Mouse (Mus musculus): Measurements from ENCODE around the gene Marcks. TPM values are rescaled to one million over a fixed set of nuclear protein-coding genes. Genes with fewer than 3 reads are reported as not detected.
A peak's percentile ranks its signal among the peaks of the same experiment; 100 is the strongest.

The Marcks gene
- polyA plus RNA-seq, 1 experiment: 24.3 TPM

GRCm38 (mm10) chr10:37151539-37152271 lies 13.0 kb upstream of the Marcks start:
- Histone ChIP-seq H3K4me3 (replicated peaks) (no peak overlapping the region), H3K36me3 (replicated peaks; ENCODE audit: low read length) (no peaks in the 10 kb centered on the region), H3K27me3 (replicated peaks) (no peaks in the 10 kb centered on the region), H3K9me3 (peaks cover 2% of the 10 kb centered on the region; the same call in 1 of the 2 replicates), H3K4me1 (peaks cover 6% of the 10 kb centered on the region; the same call in 1 of the 2 replicates)
- TF ChIP-seq GATA1 (IDR thresholded peaks at IDR 0.05; ENCODE audit: borderline replicate concordance, low read length) (no peak), FLI1 (IDR thresholded peaks at IDR 0.05; ENCODE audit: low read length) (no peak)

GRCm38 (mm10) chr10:37148016-37148415 lies 9.3 kb upstream of the Marcks start:
- Histone ChIP-seq H3K27me3 (replicated peaks) (peaks cover 4% of the 10 kb centered on the region), H3K9me3 (no peaks in the 10 kb centered on the region), H3K4me1 (no peaks in the 10 kb centered on the region), H3K36me3 (replicated peaks; ENCODE audit: low read length) (no peaks in the 10 kb centered on the region), H3K4me3 (replicated peaks) (no peak overlapping the region)
- TF ChIP-seq GATA1 (IDR thresholded peaks at IDR 0.05; ENCODE audit: borderline replicate concordance, low read length) (no peak), FLI1 (IDR thresholded peaks at IDR 0.05; ENCODE audit: low read length) (no peak)

GRCm38 (mm10) chr10:37145456-37145855 lies 6.7 kb upstream of the Marcks start:
- Histone ChIP-seq H3K4me3 (replicated peaks) (no peak overlapping the region), H3K27me3 (replicated peaks) (peaks cover 26% of the 10 kb centered on the region), H3K36me3 (replicated peaks; ENCODE audit: low read length) (no peaks in the 10 kb centered on the region), H3K4me1 (peaks cover 9% of the 10 kb centered on the region), H3K9me3 (no peaks in the 10 kb centered on the region)
- TF ChIP-seq GATA1 (IDR thresholded peaks at IDR 0.05; ENCODE audit: borderline replicate concordance, low read length): no peak
- no peak for TF ChIP-seq FLI1 (IDR thresholded peaks at IDR 0.05; ENCODE audit: low read length)

- no peaks in the 10 kb centered on the region for H3K36me3 ChIP-seq (replicated peaks; ENCODE audit: low read length)
- peaks cover 52% of the 10 kb centered on the region for H3K27me3 ChIP-seq (replicated peaks)
- H3K4me3 ChIP-seq (replicated peaks): no peak overlapping the region
- H3K9me3 ChIP-seq: no peaks in the 10 kb centered on the region
- TF ChIP-seq GATA1 (IDR thresholded peaks at IDR 0.05; ENCODE audit: borderline replicate concordance, low read length): no peak
- TF ChIP-seq FLI1 (IDR thresholded peaks at IDR 0.05; ENCODE audit: low read length): no peak
- peaks cover 40% of the 10 kb centered on the region for H3K4me1 ChIP-seq
Measured at GRCm38 (mm10) chr10:37141621-37142020, 2.9 kb upstream of the Marcks start.

- TF ChIP-seq FLI1 (IDR thresholded peaks at IDR 0.05; ENCODE audit: low read length): no peak
- no peak for TF ChIP-seq GATA1 (IDR thresholded peaks at IDR 0.05; ENCODE audit: borderline replicate concordance, low read length)
- Histone ChIP-seq H3K36me3 (replicated peaks; ENCODE audit: low read length) (no peaks in the 10 kb centered on the region), H3K4me1 (peaks cover 47% of the 10 kb centered on the region), H3K4me3 (replicated peaks) (peak overlapping the region; percentile 92), H3K9me3 (no peaks in the 10 kb centered on the region), H3K27me3 (replicated peaks) (peaks cover 60% of the 10 kb centered on the region)
Measured at GRCm38 (mm10) chr10:37140736-37141451, 2.2 kb upstream of the Marcks start.

GRCm38 (mm10) chr10:37140166-37140735 lies 1.5 kb upstream of the Marcks start:
- peaks cover 48% of the 10 kb centered on the region for H3K4me1 ChIP-seq
- H3K27me3 ChIP-seq (replicated peaks): peaks cover 64% of the 10 kb centered on the region
- peak overlapping the region; percentile 92 for H3K4me3 ChIP-seq (replicated peaks)
- no peaks in the 10 kb centered on the region for H3K36me3 ChIP-seq (replicated peaks; ENCODE audit: low read length)
- no peaks in the 10 kb centered on the region for H3K9me3 ChIP-seq
- TF ChIP-seq FLI1 (IDR thresholded peaks at IDR 0.05; ENCODE audit: low read length): no peak
- no peak for TF ChIP-seq GATA1 (IDR thresholded peaks at IDR 0.05; ENCODE audit: borderline replicate concordance, low read length)

GRCm38 (mm10) chr10:37139443-37140165 lies 884 bp upstream of the Marcks start:
- H3K27me3 ChIP-seq (replicated peaks): peaks cover 69% of the 10 kb centered on the region
- TF ChIP-seq FLI1 (IDR thresholded peaks at IDR 0.05; ENCODE audit: low read length) (no peak), GATA1 (IDR thresholded peaks at IDR 0.05; ENCODE audit: borderline replicate concordance, low read length) (no peak)
- H3K4me1 ChIP-seq: peaks cover 48% of the 10 kb centered on the region
- H3K9me3 ChIP-seq: no peaks in the 10 kb centered on the region
- H3K4me3 ChIP-seq (replicated peaks): peak overlapping the region; percentile 92
- no peaks in the 10 kb centered on the region for H3K36me3 ChIP-seq (replicated peaks; ENCODE audit: low read length)

- H3K27me3 ChIP-seq (replicated peaks): peaks cover 68% of the 10 kb centered on the region
- no peak for TF ChIP-seq FLI1 (IDR thresholded peaks at IDR 0.05; ENCODE audit: low read length)
- no peak for TF ChIP-seq GATA1 (IDR thresholded peaks at IDR 0.05; ENCODE audit: borderline replicate concordance, low read length)
- peak overlapping the region; percentile 92 for H3K4me3 ChIP-seq (replicated peaks)
Measured at GRCm38 (mm10) chr10:37138311-37138731, 399 bp downstream of the Marcks start.

GRCm38 (mm10) chr10:37137531-37138310 lies 999 bp downstream of the Marcks start:
- peak overlapping the region; percentile 92 for H3K4me3 ChIP-seq (replicated peaks)
- H3K36me3 ChIP-seq (replicated peaks; ENCODE audit: low read length): no peaks in the 10 kb centered on the region
- peaks cover 48% of the 10 kb centered on the region for H3K4me1 ChIP-seq
- TF ChIP-seq GATA1 (IDR thresholded peaks at IDR 0.05; ENCODE audit: borderline replicate concordance, low read length) (no peak), FLI1 (IDR thresholded peaks at IDR 0.05; ENCODE audit: low read length) (no peak)
- peaks cover 65% of the 10 kb centered on the region for H3K27me3 ChIP-seq (replicated peaks)
- H3K9me3 ChIP-seq: no peaks in the 10 kb centered on the region

More at GRCm38 (mm10) chr10:37138311-37138731, 399 bp downstream of the Marcks start:
- Histone ChIP-seq H3K36me3 (replicated peaks; ENCODE audit: low read length) (no peaks in the 10 kb centered on the region), H3K4me1 (peaks cover 48% of the 10 kb centered on the region), H3K9me3 (no peaks in the 10 kb centered on the region)

All from megakaryocyte, embryonic 14.5 days (primary cell).